In genomic region chr16:59559300-59560200, GRCm38 (mm10) we compare ENCODE assay signal across 11 mouse cellular contexts. TPM values are rescaled to one million over a fixed set of nuclear protein-coding genes. Genes with fewer than 3 reads are reported as not detected.
DNase-seq lines count a peak whose midpoint lies in the region; ATAC-seq and TF ChIP-seq lines count a peak whose summit lies in the region.
"Had no signal": no experiment of that assay in that cellular context is flagged by ENCODE, and none has a peak within 500 bp of the region (broad histone marks: within the 10 kb centered on the region; RNA-seq: fewer than 3 reads in every experiment).

No protein-coding gene starts in this region.

- no peak for TF ChIP-seq CTCF in forebrain, postnatal 0 days (IDR thresholded peaks at IDR 0.05; ENCODE audit: low read depth)

- no peak overlapping the region for H3K4me3 ChIP-seq in forebrain, postnatal 0 days (ENCODE audit: low read depth, low read length)
- H3K4me3 ChIP-seq in forebrain, embryonic 15.5 days: no peak overlapping the region
- H3K4me3 ChIP-seq in brown adipose tissue, adult 24 weeks (ENCODE audit: insufficient read depth, low read depth, low read length): 0 out of 2 replicates have a peak overlapping the region, but pooled peaks have one; percentile 3
- no peak overlapping the region for H3K4me3 ChIP-seq in kidney, embryonic 15.5 days (replicated peaks)
- H3K4me3 ChIP-seq in forebrain, embryonic 16.5 days (replicated peaks; ENCODE audit: low read length): no peak overlapping the region
- H3K4me3 ChIP-seq: hindbrain, embryonic 15.5 days; midbrain, embryonic 15.5 days had no signal

- no peak overlapping the region for H3K27ac ChIP-seq in forebrain, postnatal 0 days (ENCODE audit: low read depth, low read length)
- no peak overlapping the region for H3K27ac ChIP-seq in forebrain, embryonic 15.5 days (replicated peaks)
- peak overlapping the region; percentile 39 for H3K27ac ChIP-seq in brown adipose tissue, adult 24 weeks (replicated peaks; ENCODE audit: low read depth, low read length)
- peak overlapping the region; percentile 70 for H3K27ac ChIP-seq in kidney, embryonic 15.5 days
- no peak overlapping the region for H3K27ac ChIP-seq in forebrain, embryonic 16.5 days (ENCODE audit: low read length)
- H3K27ac ChIP-seq: hindbrain, embryonic 15.5 days; midbrain, embryonic 15.5 days had no signal

- ATAC-seq in forebrain, postnatal 0 days: peak; percentile 34; the same call in 1 of the 2 replicates
- ATAC-seq in forebrain, embryonic 15.5 days (replicated peaks): no peak
- peak; percentile 71 for ATAC-seq in kidney, embryonic 15.5 days (replicated peaks; ENCODE audit: low FRiP score)
- peak; percentile 68 for ATAC-seq in megakaryocyte progenitor cell, adult 5-6 weeks (replicated peaks; ENCODE audit: poor library complexity)
- no peak for ATAC-seq in forebrain, embryonic 16.5 days
- ATAC-seq: CD4-positive, CD25-positive, alpha-beta regulatory T cell, adult 4 months; midbrain, embryonic 15.5 days had no signal

- no peak for DNase-seq in forebrain, postnatal 0 days
- no peak for DNase-seq in cerebellum, postnatal 4 days (ENCODE audit: low spot score in 2 of 2)
- no peak for DNase-seq in urinary bladder, postnatal 4 days (ENCODE audit: low spot score in 2 of 2)

- no peak overlapping the region for H3K9ac ChIP-seq in forebrain, postnatal 0 days
- H3K9ac ChIP-seq in forebrain, embryonic 15.5 days (replicated peaks): no peak overlapping the region
- H3K9ac ChIP-seq in kidney, embryonic 15.5 days: no peak overlapping the region
- H3K9ac ChIP-seq in forebrain, embryonic 16.5 days (replicated peaks; ENCODE audit: low read depth, low read length): no peak overlapping the region
- H3K9ac ChIP-seq: hindbrain, embryonic 15.5 days; midbrain, embryonic 15.5 days had no signal

- no peaks in the 10 kb centered on the region for H3K27me3 ChIP-seq in forebrain, postnatal 0 days (ENCODE audit: insufficient read depth, low read length)
- no peaks in the 10 kb centered on the region for H3K27me3 ChIP-seq in forebrain, embryonic 15.5 days
- no peaks in the 10 kb centered on the region for H3K27me3 ChIP-seq in kidney, embryonic 15.5 days
- H3K27me3 ChIP-seq in forebrain, embryonic 16.5 days (replicated peaks; ENCODE audit: control insufficient read depth, insufficient read depth, low read length): no peaks in the 10 kb centered on the region
- H3K27me3 ChIP-seq: hindbrain, embryonic 15.5 days; midbrain, embryonic 15.5 days had no signal

- 83% methylated on average over 22 of the region's 22 CpGs for WGBS in forebrain, postnatal 0 days
- WGBS in forebrain, embryonic 15.5 days: 90% methylated on average over 22 of the region's 22 CpGs
- WGBS in kidney, embryonic 15.5 days: 37% methylated on average over 22 of the region's 22 CpGs
- WGBS in forebrain, embryonic 16.5 days: 91% methylated on average over 22 of the region's 22 CpGs

- H3K36me3 ChIP-seq in forebrain, postnatal 0 days (ENCODE audit: insufficient read depth): no peaks in the 10 kb centered on the region
- no peaks in the 10 kb centered on the region for H3K36me3 ChIP-seq in forebrain, embryonic 15.5 days
- peaks cover 23% of the 10 kb centered on the region for H3K36me3 ChIP-seq in kidney, embryonic 15.5 days
- H3K36me3 ChIP-seq in forebrain, embryonic 16.5 days (ENCODE audit: control insufficient read depth, insufficient read depth): no peaks in the 10 kb centered on the region
- H3K36me3 ChIP-seq: hindbrain, embryonic 15.5 days; midbrain, embryonic 15.5 days had no signal

- no peaks in the 10 kb centered on the region for H3K4me1 ChIP-seq in forebrain, postnatal 0 days (ENCODE audit: insufficient read depth)
- no peaks in the 10 kb centered on the region for H3K4me1 ChIP-seq in forebrain, embryonic 15.5 days
- H3K4me1 ChIP-seq in brown adipose tissue, adult 24 weeks (ENCODE audit: control insufficient read depth, insufficient read depth, insufficient read length, low read length): peaks cover 3% of the 10 kb centered on the region; the same call in 1 of the 2 replicates
- peaks cover 8% of the 10 kb centered on the region for H3K4me1 ChIP-seq in kidney, embryonic 15.5 days
- H3K4me1 ChIP-seq in forebrain, embryonic 16.5 days (replicated peaks; ENCODE audit: control insufficient read depth, insufficient read depth, low read length): no peaks in the 10 kb centered on the region
- H3K4me1 ChIP-seq: hindbrain, embryonic 15.5 days; midbrain, embryonic 15.5 days had no signal

- no peak overlapping the region for H3K4me2 ChIP-seq in forebrain, postnatal 0 days (ENCODE audit: low read depth)
- no peak overlapping the region for H3K4me2 ChIP-seq in forebrain, embryonic 15.5 days (replicated peaks)
- H3K4me2 ChIP-seq in kidney, embryonic 15.5 days: 0 out of 2 replicates have a peak overlapping the region, but pooled peaks have one; percentile 8
- no peak overlapping the region for H3K4me2 ChIP-seq in forebrain, embryonic 16.5 days (ENCODE audit: low read length)
- H3K4me2 ChIP-seq: hindbrain, embryonic 15.5 days; midbrain, embryonic 15.5 days had no signal

- no peaks in the 10 kb centered on the region for H3K9me3 ChIP-seq in forebrain, postnatal 0 days (ENCODE audit: low read length)
- H3K9me3 ChIP-seq in forebrain, embryonic 15.5 days: no peaks in the 10 kb centered on the region
- no peaks in the 10 kb centered on the region for H3K9me3 ChIP-seq in kidney, embryonic 15.5 days (replicated peaks)
- H3K9me3 ChIP-seq in forebrain, embryonic 16.5 days (ENCODE audit: control insufficient read depth, low read length): no peaks in the 10 kb centered on the region
- H3K9me3 ChIP-seq: hindbrain, embryonic 15.5 days; midbrain, embryonic 15.5 days had no signal

RNA-seq across cellular contexts. Expression of gene Crybg3, which starts 41.2 kb away (rescaled TPM):
- total RNA-seq in forebrain, postnatal 0 days (2014; rRNA removed): 4.3 and 4.7 TPM in 2 replicates
- polyA plus RNA-seq in forebrain, postnatal 0 days (2015; fragmentation: Nextera tagmentation; extraction: Ambion mirVana): 0.88 and 0.92 TPM in 2 replicates
- 2.2 and 2.3 TPM in 2 replicates for polyA plus RNA-seq in forebrain, embryonic 15.5 days (2015; fragmentation: Nextera tagmentation; extraction: Ambion mirVana)
- 6.9 and 9.4 TPM in 2 replicates for polyA plus RNA-seq in brown adipose tissue, adult 24 weeks (2012; ENCODE audit: insufficient read depth, insufficient read length, missing spikeins)
- 7.2 and 8.4 TPM in 2 replicates for polyA plus RNA-seq in kidney, embryonic 15.5 days (2015; fragmentation: Nextera tagmentation; extraction: Ambion mirVana)
- 13.3 and 14.6 TPM in 2 replicates for total RNA-seq in megakaryocyte progenitor cell, adult 5-6 weeks (2015)
- total RNA-seq in megakaryocyte progenitor cell, adult 5-6 weeks (2017): 17.9 and 26.8 TPM in 2 replicates
- 2.0 and 2.1 TPM in 2 replicates for polyA plus RNA-seq in forebrain, embryonic 16.5 days (2015; fragmentation: Nextera tagmentation; extraction: Ambion mirVana)

Comparison
In these comparisons a context has a peak if more than half of its experiments do, and no peak if none do; other contexts are left out.
1. ATAC-seq: peak in forebrain, postnatal 0 days (single experiment), kidney, embryonic 15.5 days (single experiment) and megakaryocyte progenitor cell, adult 5-6 weeks (single experiment); none in forebrain, embryonic 15.5 days (single experiment) and forebrain, embryonic 16.5 days (single experiment).
2. H3K27ac ChIP-seq: peak in brown adipose tissue, adult 24 weeks (single experiment) and kidney, embryonic 15.5 days (single experiment); none in forebrain, postnatal 0 days (single experiment), forebrain, embryonic 15.5 days (single experiment) and forebrain, embryonic 16.5 days (single experiment).